Mouse (Mus musculus) inflammation-experienced regulatory T-cells (primary cell): ENCODE data around the gene Cdc42ep2. TPM values are rescaled to one million over a fixed set of nuclear protein-coding genes. Genes with fewer than 3 reads are reported as not detected.

ENCODE experiments used
- polyA plus RNA-seq, 2 experiments: library from polyadenylated mRNA; unstranded; fragments of 100-300 nt; shearing (Covaris generic); gene quantifications; one replicate each; pipeline ENCODE4 v1.2.1; 2017

The Cdc42ep2 gene
- 1 to 10 TPM in 1 of 2 experiments, under 1 TPM in 1; 0.46 to 1.6 TPM for polyA plus RNA-seq

GRCm38 (mm10) chr19:5924713-5925093 lies at the start of gene Cdc42ep2:
Cdc42ep2 (minus strand) TSS chr19:5924816.

GRCm38 (mm10) chr19:5963883-5964562 lies 39.4 kb upstream of the Cdc42ep2 start, which contains the start of gene Pola2:
Pola2 (minus strand) TSS chr19:5964202.

GRCm38 (mm10) chr19:5913007-5913719 lies 11.5 kb downstream of the Cdc42ep2 start, which contains the start of gene Dpf2:
Dpf2 (minus strand) TSS chr19:5913010.

GRCm38 (mm10) chr19:5894002-5894678 lies 30.5 kb downstream of the Cdc42ep2 start, which contains the start of gene Tigd3:
Tigd3 (minus strand) TSS chr19:5894149.

DNA sequence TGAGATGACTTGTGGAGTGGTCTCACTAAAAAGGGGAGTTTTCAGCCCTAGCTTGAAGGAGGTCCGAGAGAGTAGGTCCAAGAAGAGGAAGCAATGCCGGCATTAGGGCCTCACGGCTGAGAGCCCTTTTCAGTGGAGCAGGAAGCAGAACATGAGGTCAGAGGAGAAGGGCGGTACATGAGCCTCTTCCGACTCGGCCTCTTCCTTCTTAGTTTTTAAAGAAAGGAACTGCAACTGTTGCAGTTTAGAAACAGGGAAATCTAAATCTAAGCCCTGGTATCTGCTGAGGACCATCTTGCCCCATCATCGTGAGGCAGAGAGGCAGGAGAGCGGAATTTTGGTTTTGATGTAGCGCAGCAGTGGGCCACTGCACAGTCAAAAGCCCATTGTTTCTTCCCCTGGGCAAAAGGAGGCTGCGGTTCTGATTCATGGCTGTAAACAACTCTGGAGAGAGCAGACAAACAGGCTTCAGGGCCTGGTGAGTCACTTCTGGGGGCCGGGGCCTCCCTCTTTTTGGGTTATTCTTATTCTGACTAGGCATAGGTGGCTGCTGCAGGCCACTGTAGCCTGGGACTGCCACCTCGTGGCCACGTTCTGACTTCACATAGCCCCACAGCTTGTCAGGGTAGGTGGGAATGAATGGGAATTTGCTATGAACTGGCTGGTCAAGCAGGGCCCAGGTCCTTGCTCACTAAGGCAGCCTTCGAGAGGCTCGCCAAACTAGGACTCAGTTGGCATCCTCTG lies 46.8 kb downstream of the Cdc42ep2 start, which contains the start of gene Slc25a45:
Gene Slc25a45, plus strand, starts transcription at position 191 of the 744 bp plus-strand sequence.

DNA sequence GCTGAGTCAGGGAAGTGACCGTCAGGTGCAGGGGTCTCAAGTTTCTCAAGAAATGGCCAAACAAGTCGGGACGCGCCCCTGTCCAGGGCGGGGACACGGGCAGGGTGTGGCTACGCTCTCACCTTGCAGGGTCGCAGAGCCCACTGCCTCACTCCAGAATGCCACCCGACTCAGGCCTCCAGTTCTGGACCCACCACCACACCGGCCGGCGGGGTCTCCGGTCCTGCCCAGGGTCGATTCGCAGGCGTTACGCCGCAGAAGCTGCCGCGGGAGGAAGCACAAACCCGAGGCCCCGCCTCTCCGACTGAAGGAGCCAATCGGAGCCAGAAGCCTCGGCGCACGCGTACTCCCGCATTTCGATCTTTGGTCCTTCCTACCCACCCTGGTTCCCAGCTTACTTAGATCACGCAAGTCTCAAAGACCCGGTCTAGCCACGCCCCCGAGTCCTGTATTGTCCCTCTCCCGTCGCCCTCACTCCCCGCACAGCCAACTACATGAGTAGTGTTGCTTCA lies 49.6 kb downstream of the Cdc42ep2 start, which contains the start of gene Frmd8:
Gene Frmd8, minus strand, starts transcription at position 306 of the 512 bp plus-strand sequence.

Other genes with a start within 250 kb of the Cdc42ep2 start
- gene Map3k11, start 236.1 kb downstream of the Cdc42ep2 start, polyA plus RNA-seq = 10 to 100 TPM; 65.0 to 66.0 TPM
- gene Pcnx3, start 235.9 kb downstream of the Cdc42ep2 start, polyA plus RNA-seq = 10 to 100 TPM; 44.8 to 55.5 TPM
- gene Kcnk7, start 220.4 kb downstream of the Cdc42ep2 start, polyA plus RNA-seq = 1 to 10 TPM; 1.9 to 6.6 TPM
- 10 to 100 TPM; 45.5 to 55.4 TPM for gene Ehbp1l1, start 198.5 kb downstream of the Cdc42ep2 start, polyA plus RNA-seq
- 100 to 1,000 TPM in 1 of 2 experiments, 10 to 100 TPM in 1; 97.2 to 103 TPM for gene Fam89b, start 195.2 kb downstream of the Cdc42ep2 start, polyA plus RNA-seq
- gene Ltbp3, start 183.9 kb downstream of the Cdc42ep2 start, polyA plus RNA-seq = under 1 TPM; 0.40 to 0.59 TPM
- 10 to 100 TPM; 73.9 to 91.5 TPM for gene Scyl1, start 153.4 kb downstream of the Cdc42ep2 start, polyA plus RNA-seq
- gene Frmd8, start 49.5 kb downstream of the Cdc42ep2 start, polyA plus RNA-seq = 100 to 1,000 TPM; 223 to 264 TPM
- 10 to 100 TPM; 38.8 to 42.3 TPM for gene Slc25a45, start 47.0 kb downstream of the Cdc42ep2 start, polyA plus RNA-seq
- 1 to 10 TPM in 1 of 2 experiments, under 1 TPM in 1; 0.66 to 1.5 TPM for gene Tigd3, start 30.7 kb downstream of the Cdc42ep2 start, polyA plus RNA-seq
- gene Dpf2, start 11.8 kb downstream of the Cdc42ep2 start, polyA plus RNA-seq = 100 to 1,000 TPM; 161 to 208 TPM
- 10 to 100 TPM; 37.4 to 48.6 TPM for gene Pola2, start 39.4 kb upstream of the Cdc42ep2 start, polyA plus RNA-seq
- under 1 TPM in 1 of 2 experiments, not detected in 1; 0.89 TPM for gene Slc22a20, start 61.3 kb upstream of the Cdc42ep2 start, polyA plus RNA-seq
- gene Capn1, start 91.1 kb upstream of the Cdc42ep2 start, polyA plus RNA-seq = 10 to 100 TPM; 64.1 to 70.3 TPM
- 10 to 100 TPM; 48.2 to 68.1 TPM for gene Syvn1, start 121.8 kb upstream of the Cdc42ep2 start, polyA plus RNA-seq
- gene Mrpl49, start 133.0 kb upstream of the Cdc42ep2 start, polyA plus RNA-seq = 10 to 100 TPM; 37.1 to 49.2 TPM
- 100 to 1,000 TPM; 732 to 759 TPM for gene Fau, start 133.0 kb upstream of the Cdc42ep2 start, polyA plus RNA-seq
- gene Znhit2, start 136.4 kb upstream of the Cdc42ep2 start, polyA plus RNA-seq = 10 to 100 TPM; 35.7 to 43.9 TPM
- gene Tm7sf2, start 143.6 kb upstream of the Cdc42ep2 start, polyA plus RNA-seq = 10 to 100 TPM; 14.2 to 15.2 TPM
- 100 to 1,000 TPM in 1 of 2 experiments, 10 to 100 TPM in 1; 79.1 to 114 TPM for gene Vps51, start 152.4 kb upstream of the Cdc42ep2 start, polyA plus RNA-seq
- gene Tmem262, start 155.2 kb upstream of the Cdc42ep2 start, polyA plus RNA-seq = 1 to 10 TPM in 1 of 2 experiments, not detected in 1; 2.5 TPM
- under 1 TPM; 0.68 to 0.80 TPM for gene Gm28374, start 157.4 kb upstream of the Cdc42ep2 start, polyA plus RNA-seq
- gene Zfpl1, start 160.1 kb upstream of the Cdc42ep2 start, polyA plus RNA-seq = 10 to 100 TPM; 47.3 to 48.0 TPM
- gene Cdca5, start 160.2 kb upstream of the Cdc42ep2 start, polyA plus RNA-seq = 1 to 10 TPM in 1 of 2 experiments, not detected in 1; 1.9 TPM
- gene AC131692.1, start 169.6 kb upstream of the Cdc42ep2 start, polyA plus RNA-seq = 1 to 10 TPM in 1 of 2 experiments, not detected in 1; 1.3 TPM
- 1 to 10 TPM in 1 of 2 experiments, under 1 TPM in 1; 0.14 to 1.2 TPM for gene Naaladl1, start 181.0 kb upstream of the Cdc42ep2 start, polyA plus RNA-seq
- gene Sac3d1, start 193.8 kb upstream of the Cdc42ep2 start, polyA plus RNA-seq = 10 to 100 TPM; 17.7 to 37.8 TPM
- 10 to 100 TPM; 29.5 to 41.7 TPM for gene Snx15, start 203.5 kb upstream of the Cdc42ep2 start, polyA plus RNA-seq
- gene Batf2, start 216.2 kb upstream of the Cdc42ep2 start, polyA plus RNA-seq = not detected
- gene Arl2, start 216.7 kb upstream of the Cdc42ep2 start, polyA plus RNA-seq = 10 to 100 TPM; 18.3 to 30.3 TPM